Mouse (Mus musculus) heart, embryonic 15.5 days (tissue): ENCODE measurements around the gene Mmd. TPM values are rescaled to one million over a fixed set of nuclear protein-coding genes. Genes with fewer than 3 reads are reported as not detected.

Experiments used
- ATAC-seq: fragments of 200-750 bp; cut with Nextera tagmentation; replicated peaks from 2 replicates; pipeline ENCODE4 v1.8.0; 2017; ENCODE audit warnings: low read depth, moderate TSS enrichment; ENCODE audit not compliant: insufficient number of reproducible peaks, insufficient read depth, low FRiP score
- H3K27ac ChIP-seq: fragments of 300-500 bp; sonication (generic); 2 replicates; pipeline ENCODE4 v1.5.1; 2015; ENCODE audit warnings: mild to moderate bottlenecking, inconsistent platforms
- H3K27me3 ChIP-seq: fragments of 300-500 bp; sonication (generic); 2 replicates; pipeline ENCODE4 v1.6.1; 2015; ENCODE audit warnings: inconsistent platforms
- H3K36me3 ChIP-seq: fragments of 300-500 bp; sonication (generic); 2 replicates; pipeline ENCODE4 v1.6.1; 2015; ENCODE audit warnings: mild to moderate bottlenecking, inconsistent platforms
- H3K4me1 ChIP-seq: fragments of 300-500 bp; sonication (generic); replicated peaks from 2 replicates; pipeline ENCODE4 v1.6.1; 2015; ENCODE audit warnings: inconsistent platforms
- H3K4me2 ChIP-seq: fragments of 300-500 bp; sonication (generic); 2 replicates; pipeline ENCODE4 v1.6.1; 2015; ENCODE audit warnings: inconsistent platforms, mild to moderate bottlenecking, moderate library complexity
- H3K4me3 ChIP-seq: fragments of 300-500 bp; sonication (generic); 2 replicates; pipeline ENCODE4 v1.5.1; 2015; ENCODE audit warnings: mild to moderate bottlenecking, inconsistent platforms
- H3K9ac ChIP-seq: fragments of 300-500 bp; sonication (generic); 2 replicates; pipeline ENCODE4 v1.6.1; 2015; ENCODE audit warnings: mild to moderate bottlenecking, inconsistent platforms
- H3K9me3 ChIP-seq: fragments of 300-500 bp; sonication (generic); replicated peaks from 2 replicates; pipeline ENCODE4 v1.6.1; 2016; ENCODE audit warnings: inconsistent platforms
- WGBS: fragments of 180-500 bp; shearing (Covaris S2); methylation state at CpG from one replicate; pipeline ENCODE4 v1.1.7; 2015; ENCODE audit warnings: mixed read lengths; 5-methylcytosine and 5-hydroxymethylcytosine counted together
- polyA plus RNA-seq: library from polyadenylated mRNA; unstranded; fragments of >200 nt; fragmentation: Nextera tagmentation; extraction: Ambion mirVana; gene quantifications from 2 replicates; pipeline ENCODE4 v1.2.1, GENCODE M21; 2015

Mmd gene
- polyA plus RNA-seq = 75.4 and 82.9 TPM in 2 replicates

- H3K9ac ChIP-seq = peak within 1 kb of the TSS; percentile 95
- no peaks in the 10 kb centered on the region for H3K36me3 ChIP-seq
- peaks cover 30% of the 10 kb centered on the region for H3K4me1 ChIP-seq
- WGBS = under 1% methylated on average over 37 of the region's 51 CpGs
- peak within 1 kb of the TSS; percentile 67 for H3K4me2 ChIP-seq
- peak within 1 kb of the TSS; percentile 81 for H3K4me3 ChIP-seq
- peak; percentile 98 for ATAC-seq
- H3K9me3 ChIP-seq = no peaks in the 10 kb centered on the region
- no peaks in the 10 kb centered on the region for H3K27me3 ChIP-seq
- peak within 1 kb of the TSS; percentile 94 for H3K27ac ChIP-seq
These were observed at the start of gene Mmd for GRCm38 (mm10) chr11:90249025-90249650. TSS of gene Mmd (plus strand) at chr11:90249456.

DNA sequence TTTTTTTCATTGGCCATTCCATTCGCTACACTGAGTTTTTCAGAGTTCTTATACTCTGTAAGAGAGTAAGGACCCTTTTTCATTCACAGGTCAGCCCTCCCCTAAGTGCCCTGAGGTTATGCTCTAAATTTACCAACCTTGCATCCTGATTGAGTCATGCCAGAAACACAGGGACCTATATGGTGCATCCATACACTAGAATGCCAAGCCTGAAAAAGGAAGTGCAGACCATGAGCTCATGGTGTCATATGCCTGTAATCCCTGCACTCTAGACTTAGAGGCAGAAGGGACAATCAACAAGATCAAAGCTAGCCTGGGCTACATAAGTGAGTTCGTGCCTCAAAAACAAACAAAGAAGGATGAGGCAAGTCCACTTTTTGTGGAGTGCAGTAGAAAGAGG is 48.4 kb upstream of the Mmd start:
- H3K36me3 ChIP-seq = no peaks in the 10 kb centered on the region
- H3K27me3 ChIP-seq = no peaks in the 10 kb centered on the region
- H3K4me3 ChIP-seq = no peak overlapping the region
- no peak overlapping the region for H3K4me2 ChIP-seq
- no peak overlapping the region for H3K27ac ChIP-seq
- H3K9ac ChIP-seq = no peak overlapping the region
- ATAC-seq = no peak
- 83% methylated on average over 2 of the region's 2 CpGs for WGBS
- peaks cover 12% of the 10 kb centered on the region for H3K4me1 ChIP-seq
- no peaks in the 10 kb centered on the region for H3K9me3 ChIP-seq

DNA sequence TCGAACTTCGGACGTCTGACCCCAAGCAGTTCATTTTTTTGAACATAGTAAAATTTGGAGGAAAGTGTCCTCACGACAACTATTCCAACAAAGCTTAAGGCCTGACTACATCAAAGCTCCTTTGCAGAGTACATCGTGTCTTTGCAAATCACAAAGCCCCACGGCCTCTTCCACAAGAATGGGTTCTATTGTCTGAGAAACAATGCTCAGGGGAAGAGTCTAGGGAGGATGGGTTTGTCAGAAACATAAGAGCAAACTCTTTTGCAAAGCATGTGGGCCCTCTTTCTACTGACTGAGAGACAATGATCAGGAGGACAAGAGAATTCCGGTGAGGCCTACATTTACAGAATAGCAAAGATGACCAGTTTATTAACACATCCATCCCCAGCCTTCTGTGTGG is 35.0 kb upstream of the Mmd start:
- 88% methylated on average over 7 of the region's 7 CpGs for WGBS
- Histone ChIP-seq H3K27me3 (no peaks in the 10 kb centered on the region), H3K4me2 (no peak overlapping the region), H3K4me1 (no peaks in the 10 kb centered on the region), H3K9me3 (no peaks in the 10 kb centered on the region), H3K27ac (no peak overlapping the region), H3K9ac (no peak overlapping the region), H3K36me3 (no peaks in the 10 kb centered on the region), H3K4me3 (no peak overlapping the region)
- ATAC-seq = no peak

GRCm38 (mm10) chr11:90220022-90220645 is 29.1 kb upstream of the Mmd start:
- 40% methylated on average over 6 of the region's 6 CpGs for WGBS
- no peak overlapping the region for H3K9ac ChIP-seq
- H3K36me3 ChIP-seq = no peaks in the 10 kb centered on the region
- no peaks in the 10 kb centered on the region for H3K27me3 ChIP-seq
- H3K4me1 ChIP-seq = peaks cover 4% of the 10 kb centered on the region; the same call in 1 of the 2 replicates
- H3K9me3 ChIP-seq = no peaks in the 10 kb centered on the region
- H3K4me3 ChIP-seq = no peak overlapping the region
- no peak for ATAC-seq
- no peak overlapping the region for H3K4me2 ChIP-seq
- H3K27ac ChIP-seq = no peak overlapping the region

- H3K27ac ChIP-seq = no peak overlapping the region
- no peak overlapping the region for H3K9ac ChIP-seq
- no peak for ATAC-seq
- peaks cover 10% of the 10 kb centered on the region; the same call in 1 of the 2 replicates for H3K4me1 ChIP-seq
- no peaks in the 10 kb centered on the region for H3K36me3 ChIP-seq
- no peak overlapping the region for H3K4me2 ChIP-seq
- H3K27me3 ChIP-seq = no peaks in the 10 kb centered on the region
- WGBS = 34% methylated on average over 2 of the region's 2 CpGs
- H3K4me3 ChIP-seq = no peak overlapping the region
- H3K9me3 ChIP-seq = no peaks in the 10 kb centered on the region
These were observed 28.5 kb upstream of the Mmd start for GRCm38 (mm10) chr11:90220750-90221149.

- WGBS = 25% methylated on average over 11 of the region's 11 CpGs
- no peaks in the 10 kb centered on the region for H3K36me3 ChIP-seq
- no peaks in the 10 kb centered on the region for H3K9me3 ChIP-seq
- ATAC-seq = no peak
- H3K4me2 ChIP-seq = no peak overlapping the region
- peak overlapping the region; percentile 55 for H3K27ac ChIP-seq
- H3K27me3 ChIP-seq = no peaks in the 10 kb centered on the region
- no peak overlapping the region for H3K9ac ChIP-seq
- H3K4me1 ChIP-seq = peaks cover 15% of the 10 kb centered on the region
- no peak overlapping the region for H3K4me3 ChIP-seq
These were observed 24.3 kb upstream of the Mmd start for GRCm38 (mm10) chr11:90224914-90225470.

DNA sequence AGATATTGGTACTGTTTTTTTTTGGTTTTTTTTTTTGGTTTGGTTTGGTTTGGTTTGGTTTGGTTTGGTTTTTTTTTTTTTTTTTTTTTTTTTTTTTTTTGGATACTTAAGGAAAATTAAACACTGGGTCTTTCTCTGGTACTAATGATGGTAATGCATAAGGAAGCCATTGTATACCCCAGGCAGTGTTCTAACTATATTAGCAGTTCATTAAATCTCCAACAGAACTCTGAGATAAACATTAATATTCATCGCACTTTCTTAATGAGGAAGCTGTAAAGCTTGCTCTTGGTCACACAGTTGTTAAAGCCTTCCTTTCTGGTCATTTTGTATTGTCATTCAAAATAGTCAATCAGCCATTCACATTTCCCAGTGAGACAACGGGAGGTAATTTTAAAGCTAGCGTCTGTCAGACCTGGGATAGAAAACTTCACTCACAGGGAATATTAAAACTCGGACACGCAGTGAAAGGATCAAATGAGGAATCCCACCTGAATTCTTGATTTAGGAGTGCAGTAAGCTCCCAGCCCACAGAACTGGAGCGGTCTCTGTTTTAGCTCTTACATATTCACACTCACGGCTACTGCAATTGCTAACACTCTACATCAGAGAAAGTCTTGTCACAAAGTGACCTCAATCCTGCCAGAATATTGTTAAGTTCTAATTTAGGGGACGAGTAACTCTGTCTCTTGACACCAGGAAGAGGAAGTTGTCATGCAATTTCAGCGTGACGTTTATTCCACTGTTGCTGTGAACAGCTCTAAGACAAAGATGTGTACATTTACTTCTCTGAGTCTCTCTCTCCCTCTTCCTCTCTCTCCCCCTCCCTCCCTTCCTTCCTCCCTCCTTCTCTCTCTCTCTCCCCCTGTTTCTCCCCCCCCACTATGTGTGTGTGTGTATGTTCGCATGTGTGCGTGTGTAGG is 22.0 kb upstream of the Mmd start:
- Histone ChIP-seq H3K9ac (no peak overlapping the region), H3K27me3 (no peaks in the 10 kb centered on the region), H3K36me3 (no peaks in the 10 kb centered on the region), H3K4me2 (no peak overlapping the region), H3K4me3 (no peak overlapping the region), H3K4me1 (peaks cover 24% of the 10 kb centered on the region), H3K27ac (no peak overlapping the region), H3K9me3 (no peaks in the 10 kb centered on the region)
- no peak for ATAC-seq
- 70% methylated on average over 12 of the region's 12 CpGs for WGBS

GRCm38 (mm10) chr11:90228251-90228949 is 20.9 kb upstream of the Mmd start:
- no peak for ATAC-seq
- no peak overlapping the region for H3K4me2 ChIP-seq
- H3K9me3 ChIP-seq = no peaks in the 10 kb centered on the region
- no peaks in the 10 kb centered on the region for H3K36me3 ChIP-seq
- WGBS = 86% methylated on average over 9 of the region's 9 CpGs
- H3K9ac ChIP-seq = no peak overlapping the region
- H3K27me3 ChIP-seq = no peaks in the 10 kb centered on the region
- no peak overlapping the region for H3K27ac ChIP-seq
- H3K4me3 ChIP-seq = no peak overlapping the region
- H3K4me1 ChIP-seq = peaks cover 24% of the 10 kb centered on the region

GRCm38 (mm10) chr11:90229800-90230199 is 19.5 kb upstream of the Mmd start:
- H3K4me3 ChIP-seq = no peak overlapping the region
- H3K27me3 ChIP-seq = no peaks in the 10 kb centered on the region
- no peak overlapping the region for H3K9ac ChIP-seq
- peak overlapping the region; percentile 60 for H3K27ac ChIP-seq
- H3K4me2 ChIP-seq = no peak overlapping the region
- H3K36me3 ChIP-seq = no peaks in the 10 kb centered on the region
- H3K9me3 ChIP-seq = no peaks in the 10 kb centered on the region
- ATAC-seq = no peak
- peaks cover 24% of the 10 kb centered on the region for H3K4me1 ChIP-seq

DNA sequence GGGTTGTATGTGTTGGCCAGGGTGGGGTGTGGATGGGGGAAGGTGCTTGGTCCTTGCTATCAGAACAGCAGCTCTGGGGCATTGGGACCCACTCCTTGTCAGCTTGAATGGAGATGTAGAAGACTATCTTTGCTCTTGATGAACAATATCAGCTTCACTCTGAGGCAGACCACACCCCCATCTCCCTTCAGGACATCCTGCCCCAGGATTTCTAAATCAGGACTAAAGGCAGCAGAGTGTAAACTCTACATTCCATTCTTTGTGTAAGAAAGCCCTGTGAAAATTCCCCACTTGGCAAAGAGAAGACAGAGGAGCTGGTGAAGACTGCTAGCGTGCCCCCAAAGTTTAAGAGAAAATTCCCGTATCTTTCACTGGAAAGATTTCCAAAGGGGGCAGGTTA is 18.6 kb upstream of the Mmd start:
- peak overlapping the region; percentile 60 for H3K27ac ChIP-seq
- H3K4me2 ChIP-seq = no peak overlapping the region
- H3K9me3 ChIP-seq = no peaks in the 10 kb centered on the region
- 41% methylated on average over 2 of the region's 2 CpGs for WGBS
- no peaks in the 10 kb centered on the region for H3K36me3 ChIP-seq
- no peaks in the 10 kb centered on the region for H3K27me3 ChIP-seq
- ATAC-seq = no peak
- H3K9ac ChIP-seq = no peak overlapping the region
- H3K4me3 ChIP-seq = no peak overlapping the region
- peaks cover 15% of the 10 kb centered on the region for H3K4me1 ChIP-seq

DNA sequence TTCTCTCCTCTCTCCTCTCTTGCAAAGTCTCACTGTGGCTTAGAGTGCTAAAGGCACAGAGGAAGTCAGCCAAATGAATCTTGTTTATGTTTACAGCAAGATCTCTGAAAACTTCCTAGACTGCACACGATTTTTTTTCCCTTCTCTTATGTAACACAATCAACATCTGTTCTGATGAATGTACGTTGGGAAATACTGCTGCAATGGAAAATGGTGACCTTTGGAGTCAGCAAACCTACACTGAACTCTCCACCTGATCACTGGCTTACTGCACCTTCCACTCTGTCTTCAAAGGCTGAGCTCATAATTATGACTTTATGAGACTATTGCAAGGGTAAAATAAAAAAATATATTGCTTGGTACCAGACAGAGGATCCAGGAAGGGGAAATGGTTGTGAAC is 17.6 kb upstream of the Mmd start:
- H3K36me3 ChIP-seq = no peaks in the 10 kb centered on the region
- no peak overlapping the region for H3K27ac ChIP-seq
- WGBS = 62% methylated on average over 2 of the region's 2 CpGs
- H3K9me3 ChIP-seq = no peaks in the 10 kb centered on the region
- no peaks in the 10 kb centered on the region for H3K27me3 ChIP-seq
- peaks cover 14% of the 10 kb centered on the region for H3K4me1 ChIP-seq
- no peak overlapping the region for H3K9ac ChIP-seq
- no peak overlapping the region for H3K4me3 ChIP-seq
- H3K4me2 ChIP-seq = no peak overlapping the region
- no peak for ATAC-seq
